Mouse (Mus musculus) erythroblast, embryonic 14.5 days (primary cell): ENCODE data around the gene Rasl12. TPM values are rescaled to one million over a fixed set of nuclear protein-coding genes. Genes with fewer than 3 reads are reported as not detected.

ENCODE experiments used
- H3K27me3 ChIP-seq: 2 replicates; pipeline ENCODE4 v1.6.1; 2012; ENCODE audit warnings: inconsistent platforms; ENCODE audit not compliant: control insufficient read depth
- H3K36me3 ChIP-seq: 2 replicates; pipeline ENCODE4 v1.6.1; 2012; ENCODE audit warnings: mild to moderate bottlenecking, inconsistent platforms; ENCODE audit not compliant: control insufficient read depth
- H3K4me1 ChIP-seq: 2 replicates; pipeline ENCODE4 v1.6.1; 2012; ENCODE audit warnings: inconsistent platforms; ENCODE audit not compliant: control insufficient read depth
- H3K4me3 ChIP-seq: replicated peaks from 2 replicates; pipeline ENCODE3; 2012; ENCODE audit warnings: moderate library complexity, mild to moderate bottlenecking, inconsistent platforms
- H3K9me3 ChIP-seq: 2 replicates; pipeline ENCODE4 v1.6.1; 2012; ENCODE audit warnings: low read length, inconsistent platforms, mixed read lengths; ENCODE audit not compliant: control insufficient read depth
- GATA1 ChIP-seq: IDR thresholded peaks from 2 replicates; pipeline ENCODE4 v1.6.1; 2012; ENCODE audit warnings: low read length, inconsistent platforms, mixed read lengths
- TAL1 ChIP-seq: IDR thresholded peaks from 3 replicates; pipeline ENCODE4 v1.6.1; 2012; ENCODE audit warnings: low read length, inconsistent platforms, mixed read lengths
- polyA plus RNA-seq: library from polyadenylated mRNA; stranded (reverse); fragments of >175 nt; gene quantifications from 2 replicates; pipeline ENCODE4 v1.2.3, GENCODE M21; 2012

Gene Rasl12
- polyA plus RNA-seq, 1 experiment = 0.03 TPM

DNA sequence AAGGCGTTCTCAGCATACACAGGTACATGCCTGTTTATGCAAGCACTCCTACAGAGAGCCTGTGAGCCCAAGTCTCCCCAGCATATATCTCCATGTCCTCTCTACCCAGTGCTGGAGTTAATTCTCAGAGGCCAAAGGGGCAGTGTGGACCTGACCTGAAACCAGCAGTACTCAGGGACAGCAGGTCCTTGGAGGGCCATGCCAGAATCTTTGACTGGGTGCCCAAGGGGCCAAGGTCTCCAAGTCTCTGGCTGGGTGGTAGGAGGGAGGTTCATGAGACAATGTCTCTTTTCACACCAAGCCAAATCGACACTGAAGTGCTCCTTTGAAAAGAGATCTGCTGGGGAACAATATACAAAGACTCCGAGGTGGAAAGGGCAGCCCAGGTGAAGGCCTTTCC is 9.6 kb downstream of the Rasl12 start:
- H3K27me3 ChIP-seq = no peaks in the 10 kb centered on the region
- no peaks in the 10 kb centered on the region for H3K4me1 ChIP-seq
- no peak overlapping the region for H3K4me3 ChIP-seq
- TF ChIP-seq GATA1 (no peak), TAL1 (no peak)
- no peaks in the 10 kb centered on the region for H3K9me3 ChIP-seq
- H3K36me3 ChIP-seq = no peaks in the 10 kb centered on the region

DNA sequence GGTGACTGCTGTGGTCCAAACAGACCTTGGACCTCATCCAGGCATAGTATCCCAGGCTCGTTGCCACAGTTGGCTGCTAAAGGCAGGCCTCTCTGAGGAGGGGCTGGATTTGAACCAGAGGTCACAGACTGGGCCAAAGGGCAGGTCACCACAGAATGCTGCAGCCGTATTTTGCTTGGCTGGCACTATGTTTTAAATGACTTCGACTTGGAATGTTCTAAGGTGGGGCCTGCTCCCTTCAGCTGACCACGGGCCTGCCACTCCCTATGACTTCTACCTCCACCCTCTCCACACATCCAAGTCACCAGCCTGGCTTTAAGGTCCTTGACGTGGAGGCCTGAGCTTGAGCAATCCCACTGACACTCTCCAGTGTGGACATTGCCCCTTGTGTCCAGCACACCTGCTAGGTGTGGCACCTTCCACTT is 10.6 kb downstream of the Rasl12 start:
- H3K4me3 ChIP-seq = no peak overlapping the region
- no peaks in the 10 kb centered on the region for H3K36me3 ChIP-seq
- no peaks in the 10 kb centered on the region for H3K9me3 ChIP-seq
- TF ChIP-seq TAL1 = no peak
- TF ChIP-seq GATA1 = no peak
- H3K27me3 ChIP-seq = no peaks in the 10 kb centered on the region
- H3K4me1 ChIP-seq = no peaks in the 10 kb centered on the region

DNA sequence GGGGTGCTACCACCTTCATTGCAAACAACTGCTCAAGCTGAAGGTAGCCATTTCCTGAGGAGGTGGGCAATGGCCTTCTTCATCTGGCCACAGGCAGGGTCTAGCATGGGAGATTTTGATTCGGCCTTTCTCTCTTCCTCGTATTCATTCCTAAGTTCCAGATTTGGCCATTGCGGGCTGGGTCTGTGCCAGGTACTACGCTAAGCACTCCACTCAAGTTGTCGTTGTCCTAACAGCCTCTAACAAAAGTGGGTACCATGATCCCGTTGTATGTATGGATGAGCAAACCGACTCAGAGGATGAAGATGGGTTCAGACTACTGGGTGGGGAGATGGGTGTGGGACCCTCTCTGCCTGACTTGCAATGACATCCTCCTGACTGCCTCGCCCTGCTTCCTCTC is 12.1 kb downstream of the Rasl12 start:
- no peaks in the 10 kb centered on the region for H3K36me3 ChIP-seq
- H3K9me3 ChIP-seq = no peaks in the 10 kb centered on the region
- no peaks in the 10 kb centered on the region for H3K27me3 ChIP-seq
- TF ChIP-seq GATA1 (no peak), TAL1 (no peak)
- H3K4me1 ChIP-seq = no peaks in the 10 kb centered on the region
- no peak overlapping the region for H3K4me3 ChIP-seq

DNA sequence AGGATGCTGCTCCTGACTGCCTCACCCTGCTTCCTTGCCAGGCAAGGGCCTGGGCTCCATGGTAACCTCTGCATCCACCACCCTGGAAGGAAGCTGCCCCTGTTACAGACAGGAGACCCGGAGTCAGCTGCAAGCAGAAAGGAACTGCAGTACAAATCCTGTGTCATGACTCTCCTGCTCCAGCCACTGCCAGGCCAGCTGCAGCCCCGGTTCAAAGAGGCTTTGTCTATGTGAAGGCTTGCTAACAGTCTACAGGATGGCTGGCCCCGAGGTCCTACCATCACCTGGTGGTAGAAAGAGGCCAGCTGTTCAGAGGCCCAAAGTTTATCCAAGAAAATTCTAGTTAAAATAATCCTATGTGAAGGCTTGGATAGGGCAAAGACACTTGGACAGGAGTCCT is 13.0 kb downstream of the Rasl12 start:
- H3K27me3 ChIP-seq = no peaks in the 10 kb centered on the region
- TF ChIP-seq TAL1 (no peak), GATA1 (no peak)
- no peaks in the 10 kb centered on the region for H3K4me1 ChIP-seq
- no peak overlapping the region for H3K4me3 ChIP-seq
- no peaks in the 10 kb centered on the region for H3K9me3 ChIP-seq
- no peaks in the 10 kb centered on the region for H3K36me3 ChIP-seq

DNA sequence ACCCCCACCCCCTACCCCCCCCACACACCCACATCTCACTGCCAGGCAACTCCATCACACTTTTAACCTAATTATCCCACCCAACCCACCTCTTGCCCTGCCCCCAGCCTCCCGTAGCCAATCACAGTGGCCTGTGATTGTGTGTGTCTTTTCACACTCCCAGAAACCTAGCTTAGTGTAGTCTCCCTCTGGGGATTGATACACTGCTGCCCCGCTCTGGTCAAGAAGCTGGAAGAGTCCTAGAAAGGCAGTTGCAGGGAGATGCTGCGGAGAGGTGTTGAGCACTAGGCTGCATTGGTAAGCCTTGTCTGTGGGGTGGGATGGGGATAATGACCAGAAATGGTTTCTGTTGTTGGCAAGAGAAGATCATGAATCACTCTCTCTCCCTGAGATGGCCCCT is 19.4 kb downstream of the Rasl12 start:
- TF ChIP-seq TAL1 (no peak), GATA1 (no peak)
- no peaks in the 10 kb centered on the region for H3K27me3 ChIP-seq
- H3K4me3 ChIP-seq = no peak overlapping the region
- no peaks in the 10 kb centered on the region for H3K9me3 ChIP-seq
- H3K36me3 ChIP-seq = no peaks in the 10 kb centered on the region
- no peaks in the 10 kb centered on the region for H3K4me1 ChIP-seq

DNA sequence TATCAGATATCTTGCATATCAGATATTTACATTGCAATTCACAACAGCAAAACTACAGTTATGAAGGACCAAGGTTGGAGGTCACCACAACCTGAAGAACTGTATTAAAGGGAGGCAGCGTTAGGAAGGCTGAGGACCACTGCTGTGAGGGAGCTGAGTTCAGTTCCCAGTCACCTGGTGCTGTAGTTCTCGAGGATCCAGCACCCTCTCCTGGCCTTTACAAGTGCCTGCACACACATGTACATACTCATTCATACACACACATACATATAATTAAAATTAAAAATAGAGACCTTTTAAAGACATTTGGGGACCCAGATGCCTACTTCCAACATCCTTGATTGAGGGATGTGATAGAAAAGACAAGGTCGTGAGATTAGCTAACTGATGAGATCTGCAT is 21.3 kb downstream of the Rasl12 start:
- no peak for TF ChIP-seq TAL1
- no peak for TF ChIP-seq GATA1
- no peaks in the 10 kb centered on the region for H3K27me3 ChIP-seq

DNA sequence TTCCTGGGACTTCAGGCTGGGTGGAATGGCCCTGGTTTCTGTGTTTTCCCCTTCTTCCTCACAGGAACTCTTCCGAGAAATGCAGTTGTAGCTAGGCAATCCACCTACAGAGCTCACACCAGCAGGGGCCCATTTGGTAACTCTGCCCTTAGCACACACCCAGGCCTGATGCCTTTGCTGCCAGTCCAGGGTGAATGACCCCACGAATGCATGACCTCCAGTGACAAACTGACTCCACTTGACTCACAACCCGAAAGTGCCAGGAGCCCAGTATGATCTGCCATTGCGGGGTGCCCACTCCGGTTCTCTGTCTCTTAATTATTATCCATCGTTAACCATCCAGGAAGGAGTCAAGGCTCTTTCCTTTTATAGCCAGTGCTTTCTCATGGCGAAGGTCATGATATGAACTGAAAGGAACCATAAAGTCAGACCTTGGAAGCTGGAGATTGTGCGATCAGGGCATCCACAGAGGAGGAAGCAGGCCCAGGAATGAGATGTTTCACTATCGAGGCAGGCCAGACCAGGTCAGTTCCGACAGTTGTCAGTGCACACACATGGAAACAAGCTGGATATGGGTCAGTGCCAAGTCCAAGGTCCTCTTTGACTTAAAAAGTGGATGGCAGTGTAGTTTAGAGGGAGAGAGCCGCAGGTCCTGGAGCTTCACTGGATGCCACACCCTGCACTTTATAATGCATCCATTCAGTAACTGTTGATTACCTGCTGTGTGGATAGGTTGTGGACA is 24.6 kb downstream of the Rasl12 start, which contains the start of gene Slc51b:
TSS of gene Slc51b (minus strand) at position 196 of the 742 bp plus-strand sequence.
- Histone ChIP-seq H3K36me3 (no peaks in the 10 kb centered on the region), H3K4me1 (no peaks in the 10 kb centered on the region), H3K27me3 (no peaks in the 10 kb centered on the region), H3K9me3 (no peaks in the 10 kb centered on the region), H3K4me3 (no peak within 1 kb of the TSS)
- no peak for TF ChIP-seq TAL1

More for the DNA sequence above, 21.3 kb downstream of the Rasl12 start:
- no peak overlapping the region for H3K4me3 ChIP-seq
- no peaks in the 10 kb centered on the region for H3K9me3 ChIP-seq
- H3K36me3 ChIP-seq = no peaks in the 10 kb centered on the region
- no peaks in the 10 kb centered on the region for H3K4me1 ChIP-seq

DNA sequence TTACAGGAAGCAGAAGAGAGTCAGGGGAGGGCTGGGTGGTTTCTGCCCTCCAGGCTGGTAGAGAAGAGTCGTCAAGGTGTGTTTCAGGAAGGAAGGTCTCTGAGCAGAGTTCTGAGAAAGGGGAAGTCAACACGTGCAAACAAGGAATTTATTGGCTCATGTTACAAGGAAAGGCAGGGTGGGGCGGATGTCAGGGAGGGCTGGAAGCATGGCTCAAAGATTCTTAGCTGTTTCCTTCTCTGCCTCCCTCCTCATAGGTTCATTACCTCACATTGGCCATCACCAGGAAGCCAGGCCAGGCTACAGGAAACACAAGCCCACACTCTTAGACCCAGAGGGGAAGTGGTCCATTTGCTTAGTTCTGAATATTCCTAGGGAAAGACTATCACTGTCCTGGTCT is 26.1 kb downstream of the Rasl12 start:
- Histone ChIP-seq H3K4me1 (no peaks in the 10 kb centered on the region), H3K4me3 (no peak overlapping the region)

DNA sequence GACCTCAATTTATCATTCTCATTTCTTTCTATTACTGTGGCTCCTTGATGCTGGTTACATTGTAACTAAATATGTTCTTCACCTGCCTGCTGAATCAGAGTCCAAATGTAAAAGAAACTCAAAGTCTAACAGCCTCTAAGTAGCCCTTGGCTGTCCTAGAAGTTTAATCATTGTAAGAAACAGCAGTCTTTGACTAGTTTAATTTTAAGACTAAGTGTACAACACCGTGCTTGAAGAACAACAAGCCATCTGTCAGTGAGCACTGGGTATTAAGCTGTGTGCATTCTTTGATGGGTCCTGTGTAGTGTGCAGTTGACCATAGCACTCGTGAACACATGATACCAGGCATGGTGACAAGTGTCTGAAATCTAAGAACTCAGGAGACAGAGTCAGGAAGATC is 29.2 kb downstream of the Rasl12 start:
- H3K36me3 ChIP-seq = no peaks in the 10 kb centered on the region
- H3K4me3 ChIP-seq = no peak overlapping the region
- no peaks in the 10 kb centered on the region for H3K27me3 ChIP-seq
- H3K4me1 ChIP-seq = no peaks in the 10 kb centered on the region
- TF ChIP-seq TAL1 (no peak), GATA1 (no peak)
- H3K9me3 ChIP-seq = no peaks in the 10 kb centered on the region

More for the DNA sequence above, 26.1 kb downstream of the Rasl12 start:
- no peaks in the 10 kb centered on the region for H3K9me3 ChIP-seq
- no peaks in the 10 kb centered on the region for H3K36me3 ChIP-seq
- H3K27me3 ChIP-seq = no peaks in the 10 kb centered on the region
- no peak for TF ChIP-seq GATA1
- TF ChIP-seq TAL1 = no peak

DNA sequence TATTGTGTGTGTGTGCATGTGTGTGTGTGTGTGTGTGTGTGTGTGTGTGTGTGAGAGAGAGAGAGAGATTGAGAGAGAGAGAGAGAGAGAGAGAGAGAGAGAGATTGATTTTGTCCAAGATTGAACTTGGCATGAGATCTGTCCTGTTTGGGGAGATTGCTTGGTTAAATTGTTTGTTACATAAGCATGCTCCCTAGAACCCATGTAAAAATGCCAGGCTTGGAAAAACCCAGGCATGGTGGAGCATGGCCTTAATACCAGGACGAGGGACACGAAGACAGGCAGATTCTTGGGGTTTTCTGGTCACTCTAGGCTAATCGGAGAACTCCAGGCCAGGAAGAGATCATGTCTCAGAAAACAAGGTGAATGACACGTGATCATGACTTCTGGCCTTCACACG is 29.7 kb downstream of the Rasl12 start:
- H3K4me3 ChIP-seq = no peak overlapping the region
- H3K9me3 ChIP-seq = no peaks in the 10 kb centered on the region
- no peaks in the 10 kb centered on the region for H3K4me1 ChIP-seq
- no peaks in the 10 kb centered on the region for H3K36me3 ChIP-seq
- H3K27me3 ChIP-seq = peaks cover 2% of the 10 kb centered on the region; the same call in 1 of the 2 replicates
- TF ChIP-seq GATA1 (no peak), TAL1 (no peak)
